Mouse (Mus musculus): ENCODE results near the gene Exoc7. TPM values are rescaled to one million over a fixed set of nuclear protein-coding genes. Genes with fewer than 3 reads are reported as not detected.
A peak's percentile ranks its signal among the peaks of the same experiment; 100 is the strongest.

Exoc7 gene
- total RNA-seq (2021), result 10 to 100 TPM; 54.0 to 62.6 TPM

- DNase-seq, result no peak
Observed at GRCm38 (mm10) chr11:116307019-116307725, at the start of gene Exoc7. TSS of gene Exoc7 (minus strand) at chr11:116307233.

GRCm38 (mm10) chr11:116354521-116354920 is 47.5 kb upstream of the Exoc7 start:
- no peak for DNase-seq

GRCm38 (mm10) chr11:116353535-116353934 is 46.5 kb upstream of the Exoc7 start:
- no peak for DNase-seq

- no peak for DNase-seq
Observed at GRCm38 (mm10) chr11:116351294-116351693, 44.3 kb upstream of the Exoc7 start.

- DNase-seq, result no peak
Observed at GRCm38 (mm10) chr11:116347955-116348354, 40.9 kb upstream of the Exoc7 start.

- DNase-seq, result no peak
Observed at GRCm38 (mm10) chr11:116347012-116347411, 40.0 kb upstream of the Exoc7 start.

GRCm38 (mm10) chr11:116342069-116342791 is 35.2 kb upstream of the Exoc7 start:
- no peak for DNase-seq

GRCm38 (mm10) chr11:116337531-116337930 is 30.5 kb upstream of the Exoc7 start:
- no peak for DNase-seq

GRCm38 (mm10) chr11:116337000-116337399 is 30.0 kb upstream of the Exoc7 start:
- no peak for DNase-seq

- no peak for DNase-seq
Observed at GRCm38 (mm10) chr11:116336393-116336792, 29.4 kb upstream of the Exoc7 start.

- DNase-seq, result peak; percentile 98
Observed at GRCm38 (mm10) chr11:116335244-116336036, 28.4 kb upstream of the Exoc7 start, which contains the start of gene Foxj1. TSS of gene Foxj1 (minus strand) at chr11:116335399.

- no peak for DNase-seq
Observed at GRCm38 (mm10) chr11:116334417-116334782, 27.4 kb upstream of the Exoc7 start.

- DNase-seq, result no peak
Observed at GRCm38 (mm10) chr11:116333526-116334416, 26.7 kb upstream of the Exoc7 start.

GRCm38 (mm10) chr11:116332983-116333270 is 25.9 kb upstream of the Exoc7 start:
- DNase-seq, result no peak

- no peak for DNase-seq
Observed at GRCm38 (mm10) chr11:116332232-116332982, 25.4 kb upstream of the Exoc7 start.

- DNase-seq, result no peak
Observed at GRCm38 (mm10) chr11:116330211-116330518, 23.1 kb upstream of the Exoc7 start.

- peak; percentile 47 for DNase-seq
Observed at GRCm38 (mm10) chr11:116329314-116330210, 22.5 kb upstream of the Exoc7 start.

- DNase-seq, result no peak
Observed at GRCm38 (mm10) chr11:116326963-116327603, 20.1 kb upstream of the Exoc7 start.

GRCm38 (mm10) chr11:116318719-116319659 is 12.0 kb upstream of the Exoc7 start:
- peak; percentile 94 for DNase-seq
